Mouse (Mus musculus) heart, adult 10 weeks (tissue): ENCODE data around the gene Plscr5. TPM values are rescaled to one million over a fixed set of nuclear protein-coding genes. Genes with fewer than 3 reads are reported as not detected.

Source experiments
- polyA plus RNA-seq: library from polyadenylated mRNA; stranded (reverse); fragments of 350-450 nt; fragmentation: Illumina TruSeq; extraction: RNeasy Lipid Tissue Mini Kit (QIAGEN cat#74804); gene quantifications from one replicate; pipeline ENCODE4 v1.2.3, GENCODE M21; 2014; ENCODE audit warnings: low read depth, low replicate concordance

Gene Plscr5
- not detected for polyA plus RNA-seq

GRCm38 (mm10) chr9:92192636-92193035, at the start of gene Plscr5:
Gene Plscr5, plus strand, starts transcription at chr9:92192936.

GRCm38 (mm10) chr9:92249447-92249852, 56.7 kb downstream of the Plscr5 start, which contains the start of gene Plscr1:
Gene Plscr1, plus strand, starts transcription at chr9:92249750.

Other genes starting within 250 kb of the Plscr5 start
- 18.8 TPM for gene Plscr1, start 56.8 kb downstream of the Plscr5 start, polyA plus RNA-seq
- 28.8 TPM for gene Plscr2, start 82.7 kb downstream of the Plscr5 start, polyA plus RNA-seq
- gene 1700057G04Rik, start 116.4 kb downstream of the Plscr5 start, polyA plus RNA-seq = not detected